Comparison of ENCODE assay signal across 8 mouse cellular contexts in genomic region chr14:100749737-100750541, GRCm38 (mm10).
DNase-seq lines count a peak whose midpoint lies in the region; ATAC-seq lines count a peak whose summit lies in the region.

No protein-coding gene starts in this region.

- peak overlapping the region; percentile 17 for H3K4me3 ChIP-seq in erythroblast, embryonic 14.5 days (replicated peaks)
- H3K4me3 ChIP-seq in forebrain, embryonic 12.5 days (replicated peaks), result peak overlapping the region; percentile 36
- H3K4me3 ChIP-seq in heart, embryonic 14.5 days (ENCODE audit: control insufficient read depth in 1 of 2, insufficient read depth in 1 of 2, low read depth in 1 of 2, low read length in 2 of 2), result peak overlapping the region; percentile 34 to 42

- peak overlapping the region; percentile 57 for H3K4me2 ChIP-seq in forebrain, embryonic 12.5 days
- H3K4me2 ChIP-seq in heart, embryonic 14.5 days (ENCODE audit: low read length), result peak overlapping the region; percentile 63

- H3K36me3 ChIP-seq in erythroblast, embryonic 14.5 days (ENCODE audit: control insufficient read depth), result no peaks in the 10 kb centered on the region
- H3K36me3 ChIP-seq in forebrain, embryonic 12.5 days (replicated peaks), result no peaks in the 10 kb centered on the region
- no peaks in the 10 kb centered on the region for H3K36me3 ChIP-seq in heart, embryonic 14.5 days (ENCODE audit: control insufficient read depth, insufficient read depth, low read length)

- no peaks in the 10 kb centered on the region for H3K9me3 ChIP-seq in erythroblast, embryonic 14.5 days (ENCODE audit: control insufficient read depth, low read length)
- H3K9me3 ChIP-seq in forebrain, embryonic 12.5 days, result no peaks in the 10 kb centered on the region
- H3K9me3 ChIP-seq in heart, embryonic 14.5 days (ENCODE audit: control insufficient read depth, low read length), result no peaks in the 10 kb centered on the region

- no peaks in the 10 kb centered on the region for H3K27me3 ChIP-seq in erythroblast, embryonic 14.5 days (ENCODE audit: control insufficient read depth)
- H3K27me3 ChIP-seq in forebrain, embryonic 12.5 days, result no peaks in the 10 kb centered on the region
- H3K27me3 ChIP-seq in heart, embryonic 14.5 days (ENCODE audit: control insufficient read depth, insufficient read depth, low read length), result no peaks in the 10 kb centered on the region

- H3K9ac ChIP-seq in forebrain, embryonic 12.5 days, result peak overlapping the region; percentile 44; the same call in 1 of the 2 replicates
- H3K9ac ChIP-seq in heart, embryonic 14.5 days (ENCODE audit: low read length), result peak overlapping the region; percentile 72

- H3K4me1 ChIP-seq in erythroblast, embryonic 14.5 days (ENCODE audit: control insufficient read depth), result no peaks in the 10 kb centered on the region
- peaks cover 16% of the 10 kb centered on the region for H3K4me1 ChIP-seq in forebrain, embryonic 12.5 days
- peaks cover 8 to 13% of the 10 kb centered on the region in 2 experiments for H3K4me1 ChIP-seq in heart, embryonic 14.5 days (ENCODE audit: control insufficient read depth in 2 of 2, insufficient read depth in 2 of 2, low read length in 2 of 2)

- H3K27ac ChIP-seq in forebrain, embryonic 12.5 days, result peak overlapping the region; percentile 82
- H3K27ac ChIP-seq in heart, embryonic 14.5 days (replicated peaks in 1 of 2; ENCODE audit: control insufficient read depth in 1 of 2, insufficient read depth in 1 of 2, low read depth in 2 of 2, low read length in 2 of 2), result peak overlapping the region; percentile 86 to 94

- WGBS in forebrain, embryonic 12.5 days, result 10% methylated on average over 19 of the region's 19 CpGs
- 7% methylated on average over 19 of the region's 19 CpGs for WGBS in heart, embryonic 14.5 days

- DNase-seq in kidney, postnatal 10 days, result peak; percentile 75
- peak; percentile 67 for DNase-seq in liver
- DNase-seq in neural tube, embryonic 10.5 days (ENCODE audit: extremely low spot score, low spot score), result peak; percentile 73
- DNase-seq in urinary bladder, adult 2 months (ENCODE audit: low spot score), result peak; percentile 22

- ATAC-seq in erythroblast, adult 5-6 weeks (replicated peaks; ENCODE audit: low FRiP score, poor library complexity, severe bottlenecking), result no peak
- ATAC-seq in forebrain, embryonic 12.5 days (ENCODE audit: low FRiP score), result peak; percentile 96
- ATAC-seq in heart, embryonic 14.5 days (ENCODE audit: insufficient number of reproducible peaks, insufficient read depth, low FRiP score, low read depth), result peak; percentile 99

Comparison
In these comparisons a context has a peak if more than half of its experiments do, and no peak if none do; other contexts are left out.
1. DNase-seq: peak in every context shown above with its lines; median percentile 75 in kidney, postnatal 10 days; 73 in neural tube, embryonic 10.5 days; 67 in liver; 22 in urinary bladder, adult 2 months.